8 mouse cellular contexts compared by ENCODE assay signal in the genomic region with DNA sequence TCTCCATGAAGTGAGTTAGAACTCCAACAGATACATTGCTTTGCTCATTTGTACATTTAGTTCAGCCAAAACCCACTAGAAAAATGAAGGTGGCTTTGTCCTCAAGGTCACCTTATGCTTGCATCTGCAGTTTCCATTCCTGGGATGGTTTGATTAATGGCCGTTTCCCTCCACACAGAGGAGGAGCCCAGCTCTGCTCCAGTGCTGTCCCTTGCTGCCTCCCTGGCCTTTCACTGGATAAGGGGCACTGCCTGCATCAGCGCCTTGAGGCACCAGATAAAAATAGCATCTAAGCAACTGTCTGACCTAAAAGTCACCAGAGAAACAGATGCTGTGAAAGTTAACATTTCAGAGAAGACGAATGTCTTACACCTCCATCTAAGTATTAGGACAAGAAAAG. TPM values are rescaled to one million over a fixed set of nuclear protein-coding genes. Genes with fewer than 3 reads are reported as not detected.
DNase-seq lines count a peak whose midpoint lies in the region; ATAC-seq and TF ChIP-seq lines count a peak whose summit lies in the region.
"Had no signal": no experiment of that assay in that cellular context is flagged by ENCODE, and none has a peak within 500 bp of the region (broad histone marks: within the 10 kb centered on the region; RNA-seq: fewer than 3 reads in every experiment).

No protein-coding gene starts in this region.

- peak overlapping the region; percentile 30 for H3K9ac ChIP-seq in lung, embryonic 16.5 days (ENCODE audit: low read length)
- H3K9ac ChIP-seq in forebrain, embryonic 16.5 days (replicated peaks; ENCODE audit: low read depth, low read length) = peak overlapping the region; percentile 51
- no peak overlapping the region for H3K9ac ChIP-seq in limb, embryonic 13.5 days
- H3K9ac ChIP-seq in stomach, embryonic 15.5 days = no peak overlapping the region

- peak overlapping the region; percentile 23 for H3K4me3 ChIP-seq in lung, embryonic 16.5 days (ENCODE audit: low read length)
- H3K4me3 ChIP-seq in lung, adult 2 months (replicated peaks; ENCODE audit: extremely low read depth, low read depth, low read length) = no peak overlapping the region
- peak overlapping the region; percentile 34; the same call in 1 of the 2 replicates for H3K4me3 ChIP-seq in forebrain, embryonic 16.5 days (replicated peaks; ENCODE audit: low read length)
- H3K4me3 ChIP-seq in limb, embryonic 13.5 days = no peak overlapping the region
- H3K4me3 ChIP-seq in stomach, embryonic 15.5 days (replicated peaks) = peak overlapping the region; percentile 1; the same call in 1 of the 2 replicates
- H3K4me3 ChIP-seq: megakaryocyte, embryonic 14.5 days had no signal

- DNase-seq in lung, adult 2 months = no peak
- no peak for DNase-seq in right cerebral cortex, adult 2 months (ENCODE audit: low spot score in 2 of 2)

- H3K4me1 ChIP-seq in lung, embryonic 16.5 days (replicated peaks; ENCODE audit: control insufficient read depth, insufficient read depth, low read length) = peaks cover 30% of the 10 kb centered on the region
- peaks cover 10% of the 10 kb centered on the region; the same call in 1 of the 2 replicates for H3K4me1 ChIP-seq in lung, adult 2 months (ENCODE audit: control insufficient read depth, insufficient read depth, low read length)
- H3K4me1 ChIP-seq in forebrain, embryonic 16.5 days (replicated peaks; ENCODE audit: control insufficient read depth, insufficient read depth, low read length) = peaks cover 54% of the 10 kb centered on the region
- peaks cover 63% of the 10 kb centered on the region for H3K4me1 ChIP-seq in limb, embryonic 13.5 days
- peaks cover 18% of the 10 kb centered on the region; the same call in 1 of the 2 replicates for H3K4me1 ChIP-seq in stomach, embryonic 15.5 days

- H3K27ac ChIP-seq in lung, embryonic 16.5 days (ENCODE audit: low read length) = peak overlapping the region; percentile 95
- peak overlapping the region; percentile 52; the same call in 1 of the 2 replicates for H3K27ac ChIP-seq in forebrain, embryonic 16.5 days (ENCODE audit: low read length)
- H3K27ac ChIP-seq in limb, embryonic 13.5 days = peak overlapping the region; percentile 52; the same call in 1 of the 2 replicates
- H3K27ac ChIP-seq in stomach, embryonic 15.5 days = peak overlapping the region; percentile 67

- no peaks in the 10 kb centered on the region for H3K36me3 ChIP-seq in lung, embryonic 16.5 days (ENCODE audit: control insufficient read depth, insufficient read depth, low read length)
- no peaks in the 10 kb centered on the region for H3K36me3 ChIP-seq in forebrain, embryonic 16.5 days (ENCODE audit: control insufficient read depth, insufficient read depth)
- H3K36me3 ChIP-seq in limb, embryonic 13.5 days = no peaks in the 10 kb centered on the region
- no peaks in the 10 kb centered on the region for H3K36me3 ChIP-seq in stomach, embryonic 15.5 days

- H3K4me2 ChIP-seq in lung, embryonic 16.5 days (ENCODE audit: low read depth, low read length) = peak overlapping the region; percentile 59
- H3K4me2 ChIP-seq in forebrain, embryonic 16.5 days (ENCODE audit: low read length) = peak overlapping the region; percentile 58
- peak overlapping the region; percentile 58 for H3K4me2 ChIP-seq in limb, embryonic 13.5 days (replicated peaks)
- peak overlapping the region; percentile 48 for H3K4me2 ChIP-seq in stomach, embryonic 15.5 days

- no peaks in the 10 kb centered on the region for H3K9me3 ChIP-seq in lung, embryonic 16.5 days (ENCODE audit: control insufficient read depth, low read length)
- H3K9me3 ChIP-seq in forebrain, embryonic 16.5 days (ENCODE audit: control insufficient read depth, low read length) = no peaks in the 10 kb centered on the region
- H3K9me3 ChIP-seq in limb, embryonic 13.5 days = no peaks in the 10 kb centered on the region
- H3K9me3 ChIP-seq in stomach, embryonic 15.5 days = no peaks in the 10 kb centered on the region
- H3K9me3 ChIP-seq: megakaryocyte, embryonic 14.5 days had no signal

- no peak for TF ChIP-seq CTCF in lung, adult 2 months (IDR thresholded peaks at IDR 0.05; ENCODE audit: insufficient read depth, low read length)

- TF ChIP-seq POLR2A in lung, adult 2 months (IDR thresholded peaks at IDR 0.05; ENCODE audit: borderline replicate concordance, extremely low read depth, low read depth, low read length) = no peak

- H3K27me3 ChIP-seq in lung, embryonic 16.5 days (ENCODE audit: control insufficient read depth, insufficient read depth, low read depth, low read length) = no peaks in the 10 kb centered on the region
- no peaks in the 10 kb centered on the region for H3K27me3 ChIP-seq in forebrain, embryonic 16.5 days (replicated peaks; ENCODE audit: control insufficient read depth, insufficient read depth, low read length)
- peaks cover 3% of the 10 kb centered on the region; the same call in 1 of the 2 replicates for H3K27me3 ChIP-seq in limb, embryonic 13.5 days
- H3K27me3 ChIP-seq in stomach, embryonic 15.5 days (replicated peaks) = no peaks in the 10 kb centered on the region

- 27% methylated on average over 3 of the region's 3 CpGs for WGBS in lung, embryonic 16.5 days
- 32% methylated on average over 3 of the region's 3 CpGs for WGBS in lung, adult 2 months
- WGBS in forebrain, embryonic 16.5 days = 28% methylated on average over 3 of the region's 3 CpGs
- 47% methylated on average over 3 of the region's 3 CpGs for WGBS in limb, embryonic 13.5 days
- 31% methylated on average over 3 of the region's 3 CpGs for WGBS in stomach, embryonic 15.5 days

- no peak for ATAC-seq in lung, embryonic 16.5 days (ENCODE audit: low read depth)
- no peak for ATAC-seq in forebrain, embryonic 16.5 days
- ATAC-seq in limb, embryonic 13.5 days (ENCODE audit: low FRiP score, low read depth) = no peak
- no peak for ATAC-seq in stomach, embryonic 15.5 days (ENCODE audit: insufficient read depth, low FRiP score, low read depth)
- ATAC-seq in megakaryocyte-erythroid progenitor cell, adult 5-6 weeks (replicated peaks; ENCODE audit: low FRiP score, low TSS enrichment, poor library complexity, severe bottlenecking) = no peak

RNA-seq across cellular contexts. Expression of gene Sparcl1, which starts 4.0 kb away (rescaled TPM):
- 433 and 435 TPM in 2 replicates for polyA plus RNA-seq in lung, embryonic 16.5 days (2015; fragmentation: Nextera tagmentation; extraction: Ambion mirVana)
- polyA plus RNA-seq in lung, adult 2 months (2012; rRNA removed) = 214 and 298 TPM in 2 replicates
- polyA plus RNA-seq in forebrain, embryonic 16.5 days (2015; fragmentation: Nextera tagmentation; extraction: Ambion mirVana) = 110 and 137 TPM in 2 replicates
- 49.6 and 50.6 TPM in 2 replicates for polyA plus RNA-seq in limb, embryonic 13.5 days (2015; fragmentation: Nextera tagmentation; extraction: Ambion mirVana)
- 274 and 291 TPM in 2 replicates for polyA plus RNA-seq in stomach, embryonic 15.5 days (2015; fragmentation: Nextera tagmentation; extraction: Ambion mirVana)
- not detected in 2 replicates for total RNA-seq in megakaryocyte-erythroid progenitor cell, adult 5-6 weeks (2014; fragmentation: Nextera tagmentation)
- not detected in 2 replicates for total RNA-seq in megakaryocyte-erythroid progenitor cell, adult 5-6 weeks (2017)

RNA-seq across cellular contexts. Expression of gene Gm17660, which starts 32.1 kb away (rescaled TPM):
- not detected in 2 replicates for polyA plus RNA-seq in lung, embryonic 16.5 days (2015; fragmentation: Nextera tagmentation; extraction: Ambion mirVana)
- polyA plus RNA-seq in lung, adult 2 months (2012; rRNA removed) = not detected in 2 replicates
- polyA plus RNA-seq in forebrain, embryonic 16.5 days (2015; fragmentation: Nextera tagmentation; extraction: Ambion mirVana) = not detected in 2 replicates
- polyA plus RNA-seq in limb, embryonic 13.5 days (2015; fragmentation: Nextera tagmentation; extraction: Ambion mirVana) = not detected in 2 replicates
- not detected in 2 replicates for polyA plus RNA-seq in stomach, embryonic 15.5 days (2015; fragmentation: Nextera tagmentation; extraction: Ambion mirVana)
- not detected in 2 replicates for total RNA-seq in megakaryocyte-erythroid progenitor cell, adult 5-6 weeks (2014; fragmentation: Nextera tagmentation)
- total RNA-seq in megakaryocyte-erythroid progenitor cell, adult 5-6 weeks (2017) = not detected in 2 replicates

Comparison
In these comparisons a context has a peak if more than half of its experiments do, and no peak if none do; other contexts are left out.
1. H3K4me3 ChIP-seq: peak in lung, embryonic 16.5 days (single experiment), forebrain, embryonic 16.5 days (single experiment) and stomach, embryonic 15.5 days (single experiment); none in lung, adult 2 months (single experiment) and limb, embryonic 13.5 days (single experiment).
2. H3K9ac ChIP-seq: peak in lung, embryonic 16.5 days (single experiment) and forebrain, embryonic 16.5 days (single experiment); none in limb, embryonic 13.5 days (single experiment) and stomach, embryonic 15.5 days (single experiment).
3. Peak in every context shown above with its lines, with median percentiles within 50 percentile points of each other: H3K27ac ChIP-seq and H3K4me2 ChIP-seq.